In the genomic region with DNA sequence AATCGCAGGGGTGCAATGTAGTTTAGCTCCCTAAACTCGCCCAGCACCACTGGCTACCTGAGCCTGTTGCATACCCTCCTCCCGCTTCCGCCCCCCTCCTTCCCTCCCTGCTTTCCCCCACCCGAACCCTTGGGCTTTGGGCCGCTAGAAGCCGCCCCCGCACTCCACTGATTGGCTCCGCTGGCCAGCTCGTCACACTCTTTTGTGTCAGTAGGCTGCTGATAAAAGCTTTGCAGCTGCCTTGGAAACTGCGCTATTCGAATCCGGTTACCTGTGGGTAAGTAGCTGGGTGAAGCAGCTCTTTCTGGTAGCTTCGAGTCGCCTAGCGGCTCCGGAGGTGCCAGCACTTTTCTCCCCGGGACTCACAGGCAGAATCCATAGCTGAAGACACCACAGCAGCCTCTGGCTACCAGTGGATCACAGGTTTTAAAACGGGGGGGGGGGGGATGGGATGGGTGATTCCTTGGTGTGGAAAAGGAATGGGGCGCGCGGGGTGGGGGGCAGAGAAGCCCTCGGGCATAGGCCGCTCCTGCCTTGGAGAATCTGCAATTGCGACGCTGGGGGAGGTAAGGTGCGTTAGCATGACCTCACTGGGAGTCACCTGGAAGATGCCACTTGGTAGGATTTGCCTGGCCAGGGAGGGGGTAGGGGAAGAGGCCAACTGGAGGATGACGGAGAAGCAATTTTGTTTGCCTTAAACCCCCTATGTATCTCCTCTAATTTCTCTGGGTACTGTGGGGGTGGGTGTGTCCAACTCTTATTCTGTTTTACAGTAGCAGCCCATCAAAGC, we compare ENCODE assay signal across 9 mouse cellular contexts. TPM values are rescaled to one million over a fixed set of nuclear protein-coding genes. Genes with fewer than 3 reads are reported as not detected.
DNase-seq lines count a peak whose midpoint lies in the region; ATAC-seq and TF ChIP-seq lines count a peak whose summit lies in the region.
"Had no signal": no experiment of that assay in that cellular context is flagged by ENCODE, and none has a peak within 500 bp of the region (broad histone marks: within the 10 kb centered on the region; RNA-seq: fewer than 3 reads in every experiment).

TSS of gene Zcchc12 (plus strand) at position 169 of the 790 bp plus-strand sequence.

- no peak within 1 kb of the TSS for H3K27ac ChIP-seq in lung, embryonic 15.5 days
- no peak within 1 kb of the TSS for H3K27ac ChIP-seq in embryonic facial prominence, embryonic 10.5 days (replicated peaks)
- H3K27ac ChIP-seq in hindbrain, embryonic 10.5 days, result no peak within 1 kb of the TSS
- no peak within 1 kb of the TSS for H3K27ac ChIP-seq in left cerebral cortex, adult 2 months
- H3K27ac ChIP-seq: liver, embryonic 15.5 days had no signal

- peak within 1 kb of the TSS; percentile 45 for H3K4me2 ChIP-seq in lung, embryonic 15.5 days
- H3K4me2 ChIP-seq: liver, embryonic 15.5 days had no signal

- DNase-seq in lung, postnatal 14 days, result no peak
- DNase-seq in embryonic facial prominence, embryonic 10.5 days (ENCODE audit: low spot score), result peak; percentile 65
- peak; percentile 31 for DNase-seq in hindbrain, embryonic 10.5 days (ENCODE audit: low spot score)
- peak; percentile 33 to 71 for DNase-seq in left cerebral cortex, adult 2 months (ENCODE audit: extremely low spot score in 1 of 2, low spot score in 2 of 2)
- DNase-seq in naive thymus-derived CD4-positive, alpha-beta T cell, adult 2 months (ENCODE audit: low read depth), result peak; percentile 60
- peak; percentile 35 to 47 for DNase-seq in thymus, postnatal 10 days (ENCODE audit: low spot score in 2 of 2)

- 24% methylated on average over 26 of the region's 28 CpGs for WGBS in lung, embryonic 15.5 days
- 20% methylated on average over 28 of the region's 28 CpGs for WGBS in embryonic facial prominence, embryonic 10.5 days
- 19% methylated on average over 28 of the region's 28 CpGs for WGBS in hindbrain, embryonic 10.5 days

- intact Hi-C loops in left cerebral cortex, adult 2 months (cut with DNase I), result no loop called here

- TF ChIP-seq CTCF in left cerebral cortex, adult 2 months (IDR thresholded peaks at IDR 0.05), result no peak; the same call in 1 of the 2 replicates

- H3K9ac ChIP-seq in lung, embryonic 15.5 days, result no peak within 1 kb of the TSS
- H3K9ac ChIP-seq: liver, embryonic 15.5 days had no signal

- H3K4me1 ChIP-seq in lung, embryonic 15.5 days, result no peaks in the 10 kb centered on the region
- peaks cover 17% of the 10 kb centered on the region for H3K4me1 ChIP-seq in embryonic facial prominence, embryonic 10.5 days
- H3K4me1 ChIP-seq in hindbrain, embryonic 10.5 days (replicated peaks), result peaks cover 36% of the 10 kb centered on the region; the same call in 1 of the 2 replicates
- H3K4me1 ChIP-seq: liver, embryonic 15.5 days had no signal

- no peaks in the 10 kb centered on the region for H3K27me3 ChIP-seq in lung, embryonic 15.5 days
- H3K27me3 ChIP-seq in embryonic facial prominence, embryonic 10.5 days (replicated peaks; ENCODE audit: low read depth, poor library complexity, severe bottlenecking), result peaks cover 38% of the 10 kb centered on the region
- H3K27me3 ChIP-seq in hindbrain, embryonic 10.5 days (ENCODE audit: insufficient read depth, poor library complexity, severe bottlenecking), result peaks cover 16% of the 10 kb centered on the region; the same call in 1 of the 2 replicates

- H3K9me3 ChIP-seq in lung, embryonic 15.5 days, result no peaks in the 10 kb centered on the region
- no peaks in the 10 kb centered on the region for H3K9me3 ChIP-seq in embryonic facial prominence, embryonic 10.5 days
- H3K9me3 ChIP-seq in hindbrain, embryonic 10.5 days, result no peaks in the 10 kb centered on the region
- H3K9me3 ChIP-seq: liver, embryonic 15.5 days had no signal

- no peaks in the 10 kb centered on the region for H3K36me3 ChIP-seq in lung, embryonic 15.5 days
- H3K36me3 ChIP-seq in embryonic facial prominence, embryonic 10.5 days (replicated peaks), result no peaks in the 10 kb centered on the region
- H3K36me3 ChIP-seq in hindbrain, embryonic 10.5 days, result no peaks in the 10 kb centered on the region
- H3K36me3 ChIP-seq: liver, embryonic 15.5 days had no signal

- H3K4me3 ChIP-seq in lung, embryonic 15.5 days, result peak within 1 kb of the TSS; percentile 12; the same call in 1 of the 2 replicates
- peak within 1 kb of the TSS; percentile 49 for H3K4me3 ChIP-seq in embryonic facial prominence, embryonic 10.5 days
- peak within 1 kb of the TSS; percentile 45 for H3K4me3 ChIP-seq in hindbrain, embryonic 10.5 days
- H3K4me3 ChIP-seq in left cerebral cortex, adult 2 months, result peak within 1 kb of the TSS; percentile 23; the same call in 1 of the 2 replicates
- H3K4me3 ChIP-seq: liver, embryonic 15.5 days had no signal

- peak; percentile 52 for ATAC-seq in lung, embryonic 15.5 days (ENCODE audit: borderline replicate concordance, extremely low read depth, low FRiP score, low TSS enrichment)
- ATAC-seq in megakaryocyte-erythroid progenitor cell, adult 5-6 weeks (replicated peaks; ENCODE audit: low FRiP score, low TSS enrichment, poor library complexity, severe bottlenecking), result no peak

RNA-seq across cellular contexts. Expression of gene Zcchc12, which starts in this region (rescaled TPM):
- 2.0 and 2.5 TPM in 2 replicates for polyA plus RNA-seq in lung, embryonic 15.5 days (2015; fragmentation: Nextera tagmentation; extraction: Ambion mirVana)
- polyA plus RNA-seq in embryonic facial prominence, embryonic 10.5 days (2016; fragmentation: Nextera tagmentation; extraction: Ambion mirVana), result 5.0 and 8.0 TPM in 2 replicates
- polyA plus RNA-seq in hindbrain, embryonic 10.5 days (2016; fragmentation: Nextera tagmentation; extraction: Ambion mirVana), result 10.0 and 22.6 TPM in 2 replicates
- total RNA-seq in left cerebral cortex, adult 2 months (2021), result 10 to 100 TPM; 55.3 to 72.1 TPM
- not detected in 2 replicates for total RNA-seq in megakaryocyte-erythroid progenitor cell, adult 5-6 weeks (2014; fragmentation: Nextera tagmentation)
- not detected in 2 replicates for total RNA-seq in megakaryocyte-erythroid progenitor cell, adult 5-6 weeks (2017)

Comparison
In these comparisons a context has a peak if more than half of its experiments do, and no peak if none do; other contexts are left out.
1. RNA of gene Zcchc12 (total RNA-seq): 55.3 to 72.1 TPM in left cerebral cortex, adult 2 months; not detected in megakaryocyte-erythroid progenitor cell, adult 5-6 weeks; every median in the first group is over 10 times any median in the second.
2. Peak in every context shown above with its lines, with median percentiles within 50 percentile points of each other: H3K4me3 ChIP-seq.